Mouse (Mus musculus): ENCODE data around the gene Tmem128.
A peak's percentile ranks its signal among the peaks of the same experiment; 100 is the strongest.

The Tmem128 gene

GRCm38 (mm10) chr5:38277936-38278600, 18.1 kb downstream of the Tmem128 start:
- no peak for DNase-seq (ENCODE audit: low spot score in 2 of 2)

GRCm38 (mm10) chr5:38280075-38280474, 20.1 kb downstream of the Tmem128 start:
- no peak for DNase-seq (ENCODE audit: low spot score in 2 of 2)

- DNase-seq (ENCODE audit: low spot score in 2 of 2) = no peak
These were observed 25.7 kb downstream of the Tmem128 start for GRCm38 (mm10) chr5:38285724-38286123.

GRCm38 (mm10) chr5:38288476-38288875, 28.5 kb downstream of the Tmem128 start:
- no peak for DNase-seq (ENCODE audit: low spot score in 2 of 2)

GRCm38 (mm10) chr5:38301761-38302411, 41.9 kb downstream of the Tmem128 start:
- DNase-seq (ENCODE audit: low spot score in 2 of 2) = no peak

GRCm38 (mm10) chr5:38302651-38303050, 42.7 kb downstream of the Tmem128 start:
- no peak for DNase-seq (ENCODE audit: low spot score in 2 of 2)

GRCm38 (mm10) chr5:38305241-38305640, 45.3 kb downstream of the Tmem128 start:
- no peak for DNase-seq (ENCODE audit: low spot score in 2 of 2)

GRCm38 (mm10) chr5:38307255-38308101, 47.5 kb downstream of the Tmem128 start:
- peak; percentile 92 to 93 for DNase-seq (ENCODE audit: low spot score in 2 of 2)

GRCm38 (mm10) chr5:38308873-38309272, 48.9 kb downstream of the Tmem128 start:
- peak in 1 of 2 experiments; percentile 69 for DNase-seq (ENCODE audit: low spot score in 2 of 2)

- DNase-seq (ENCODE audit: low spot score in 2 of 2) = no peak
These were observed 49.8 kb downstream of the Tmem128 start for GRCm38 (mm10) chr5:38309795-38310194.
